Mouse (Mus musculus) midbrain, embryonic 16.5 days (tissue): Measurements from ENCODE around the gene Hyal1. TPM values are rescaled to one million over a fixed set of nuclear protein-coding genes. Genes with fewer than 3 reads are reported as not detected.
A peak's percentile ranks its signal among the peaks of the same experiment; 100 is the strongest.
"Not testable (repeated sequence)": the region's sequence is repeated elsewhere in the genome, so short reads cannot be mapped to it uniquely, and the experiment has no call there.

ENCODE experiments used
- ATAC-seq: fragments of 200-750 bp; cut with Nextera tagmentation; 2 replicates; pipeline ENCODE4 v1.8.0; 2017; ENCODE audit warnings: moderate TSS enrichment
- H3K27ac ChIP-seq: fragments of 300-500 bp; sonication (generic); 2 replicates; pipeline ENCODE4 v1.5.1; 2014; ENCODE audit warnings: mild to moderate bottlenecking, low read length, mixed read lengths
- H3K27me3 ChIP-seq: fragments of 300-500 bp; sonication (generic); 2 replicates; pipeline ENCODE4 v1.6.1; 2014; ENCODE audit warnings: low read depth, low read length, mixed read lengths; ENCODE audit not compliant: control insufficient read depth, insufficient read depth
- H3K36me3 ChIP-seq: fragments of 300-500 bp; sonication (generic); 2 replicates; pipeline ENCODE4 v1.6.1; 2014; ENCODE audit warnings: mild to moderate bottlenecking, low read length, moderate library complexity, mixed read lengths; ENCODE audit not compliant: control insufficient read depth, insufficient read depth
- H3K4me1 ChIP-seq: fragments of 300-500 bp; sonication (generic); 2 replicates; pipeline ENCODE4 v1.6.1; 2014; ENCODE audit warnings: mild to moderate bottlenecking, low read length, mixed read lengths; ENCODE audit not compliant: control insufficient read depth, insufficient read depth
- H3K4me2 ChIP-seq: fragments of 300-500 bp; sonication (generic); 2 replicates; pipeline ENCODE4 v1.6.1; 2014; ENCODE audit warnings: mild to moderate bottlenecking, low read length, mixed read lengths
- H3K4me3 ChIP-seq: fragments of 300-500 bp; sonication (generic); 2 replicates; pipeline ENCODE4 v1.5.1; 2014; ENCODE audit warnings: low read depth, mild to moderate bottlenecking, low read length, moderate library complexity, mixed read lengths
- H3K9ac ChIP-seq: fragments of 300-500 bp; sonication (generic); 2 replicates; pipeline ENCODE4 v1.6.1; 2014; ENCODE audit warnings: low read depth, low read length, mixed read lengths
- H3K9me3 ChIP-seq: fragments of 300-500 bp; sonication (generic); replicated peaks from 2 replicates; pipeline ENCODE4 v1.6.1; 2014; ENCODE audit warnings: mild to moderate bottlenecking, low read length, mixed read lengths; ENCODE audit not compliant: control insufficient read depth, poor library complexity, severe bottlenecking
- WGBS: fragments of 180-500 bp; shearing (Covaris S2); extraction: QIAGEN DNeasy Blood & Tissue Kit; methylation state at CpG from one replicate; pipeline ENCODE4 v1.1.7; 2014; 5-methylcytosine and 5-hydroxymethylcytosine counted together
- polyA plus RNA-seq: library from polyadenylated mRNA; unstranded; fragments of >200 nt; fragmentation: Nextera tagmentation; extraction: Ambion mirVana; gene quantifications from 2 replicates; pipeline ENCODE4 v1.2.1, GENCODE M21; 2015

Gene Hyal1
- polyA plus RNA-seq, 1 experiment from 2014 or later = 7.2 TPM

DNA sequence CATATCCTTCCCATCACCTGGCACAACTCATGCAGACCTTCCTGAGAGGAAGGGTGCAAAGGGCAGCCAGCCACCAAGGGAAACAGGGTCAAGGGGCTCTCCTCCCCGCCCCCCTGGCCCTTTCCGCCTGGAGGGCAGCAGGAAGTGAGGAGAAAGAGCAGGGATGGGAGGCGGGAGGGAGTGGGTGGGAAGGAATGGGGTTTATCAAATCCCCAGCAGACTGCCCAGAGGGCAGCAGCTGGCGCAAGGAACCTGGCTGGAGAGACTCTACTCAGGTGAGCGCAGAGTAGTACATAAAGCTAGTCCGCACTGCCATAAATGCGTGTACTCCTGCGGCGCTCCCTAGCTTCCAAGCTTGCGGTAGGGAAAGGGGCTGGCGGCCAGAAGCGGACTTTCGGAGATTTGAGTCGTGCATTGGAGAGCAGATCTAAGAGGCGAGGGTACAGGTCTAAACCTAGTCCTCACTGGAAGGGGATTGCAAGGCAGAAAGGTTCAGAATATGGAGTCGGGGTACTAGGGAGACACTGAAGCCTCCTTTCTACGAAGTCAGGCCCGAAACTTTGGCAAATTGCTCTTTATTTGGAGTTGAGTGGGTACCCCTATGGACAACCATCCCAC lies 8.9 kb upstream of the Hyal1 start, which contains the start of gene Hyal2:
Hyal2 (plus strand) TSS at position 244 of the 618 bp plus-strand sequence.
- no peak for ATAC-seq

DNA sequence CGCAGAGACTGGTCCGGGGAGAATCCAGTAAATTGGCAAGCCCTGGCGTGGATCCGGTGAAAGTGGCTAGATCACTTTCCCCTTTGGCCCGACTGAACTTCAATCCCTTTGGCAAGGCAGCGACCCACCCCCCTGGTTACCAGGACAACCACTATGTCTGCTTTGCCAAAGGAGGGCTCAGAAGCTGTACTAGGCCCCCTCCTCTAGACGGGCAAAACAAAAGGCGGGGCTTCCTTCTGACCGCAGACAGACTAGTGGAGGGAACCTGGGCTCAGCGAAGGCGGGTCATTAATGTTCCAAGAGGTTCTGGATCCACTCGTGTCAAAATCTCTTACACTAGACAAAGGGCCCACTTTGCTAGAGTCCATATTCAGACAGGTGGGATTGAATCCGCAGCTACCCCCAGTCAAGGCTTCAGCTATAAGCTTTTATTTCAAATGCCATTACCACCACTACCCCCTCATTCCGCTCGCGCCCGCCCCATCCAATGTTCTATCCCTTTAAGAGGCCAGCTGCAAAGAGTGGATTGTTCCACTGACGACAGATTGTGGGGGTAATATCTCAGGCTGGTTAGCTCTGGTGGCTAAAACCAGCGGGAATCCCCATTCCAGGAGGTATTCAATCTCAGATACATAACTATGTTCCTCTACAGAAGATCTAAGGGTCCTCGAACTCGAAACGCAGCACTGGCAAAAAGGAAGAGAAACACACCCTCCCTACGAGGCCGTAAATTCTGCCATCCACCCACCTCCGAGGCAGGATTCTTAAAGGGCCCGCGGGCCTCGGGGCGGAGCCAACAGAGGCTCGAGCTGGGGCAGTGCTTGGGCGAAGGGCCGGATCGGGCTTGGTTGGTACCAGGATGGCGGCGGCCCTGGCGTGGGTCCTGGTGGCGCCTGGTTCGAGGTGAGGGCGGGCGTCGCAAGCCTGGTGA lies 8.1 kb upstream of the Hyal1 start:
- H3K36me3 ChIP-seq = peaks cover 10% of the 10 kb centered on the region; the same call in 1 of the 2 replicates
- peak overlapping the region; percentile 92 for H3K27ac ChIP-seq
- ATAC-seq = peak; percentile 90
- H3K4me3 ChIP-seq = peak overlapping the region; percentile 84
- no peaks in the 10 kb centered on the region for H3K27me3 ChIP-seq
- under 1% methylated on average over 41 of the region's 41 CpGs for WGBS
- H3K4me1 ChIP-seq = peaks cover 44% of the 10 kb centered on the region
- no peaks in the 10 kb centered on the region for H3K9me3 ChIP-seq
- H3K4me2 ChIP-seq = peak overlapping the region; percentile 93
- peak overlapping the region; percentile 88 for H3K9ac ChIP-seq

More for the DNA sequence above, 8.9 kb upstream of the Hyal1 start, which contains the start of gene Hyal2:
- 5% methylated on average over 18 of the region's 18 CpGs for WGBS
- Histone ChIP-seq H3K36me3 (peaks cover 9% of the 10 kb centered on the region; the same call in 1 of the 2 replicates), H3K9me3 (no peaks in the 10 kb centered on the region), H3K9ac (peak within 1 kb of the TSS; percentile 88), H3K4me3 (peak within 1 kb of the TSS; percentile 84), H3K27me3 (no peaks in the 10 kb centered on the region), H3K4me2 (peak within 1 kb of the TSS; percentile 93), H3K4me1 (peaks cover 46% of the 10 kb centered on the region), H3K27ac (peak within 1 kb of the TSS; percentile 92)

- H3K9ac ChIP-seq = peak overlapping the region; percentile 88
- WGBS = under 1% methylated on average over 23 of the region's 23 CpGs
Observed at GRCm38 (mm10) chr9:107569270-107569669, 7.5 kb upstream of the Hyal1 start.

GRCm38 (mm10) chr9:107570016-107570415 lies 6.7 kb upstream of the Hyal1 start:
- Histone ChIP-seq H3K4me3 (peak overlapping the region; percentile 84), H3K4me1 (peaks cover 36% of the 10 kb centered on the region), H3K36me3 (peaks cover 14% of the 10 kb centered on the region; the same call in 1 of the 2 replicates), H3K4me2 (peak overlapping the region; percentile 93), H3K27ac (peak overlapping the region; percentile 92), H3K9me3 (no peaks in the 10 kb centered on the region), H3K27me3 (no peaks in the 10 kb centered on the region), H3K9ac (peak overlapping the region; percentile 88)
- WGBS = 42% methylated on average over 13 of the region's 13 CpGs
- no peak for ATAC-seq

More at GRCm38 (mm10) chr9:107569270-107569669, 7.5 kb upstream of the Hyal1 start:
- ATAC-seq = peak; percentile 16
- Histone ChIP-seq H3K4me3 (peak overlapping the region; percentile 84), H3K27ac (peak overlapping the region; percentile 92), H3K4me2 (peak overlapping the region; percentile 93), H3K9me3 (no peaks in the 10 kb centered on the region), H3K4me1 (peaks cover 37% of the 10 kb centered on the region), H3K36me3 (peaks cover 12% of the 10 kb centered on the region; the same call in 1 of the 2 replicates), H3K27me3 (no peaks in the 10 kb centered on the region)

DNA sequence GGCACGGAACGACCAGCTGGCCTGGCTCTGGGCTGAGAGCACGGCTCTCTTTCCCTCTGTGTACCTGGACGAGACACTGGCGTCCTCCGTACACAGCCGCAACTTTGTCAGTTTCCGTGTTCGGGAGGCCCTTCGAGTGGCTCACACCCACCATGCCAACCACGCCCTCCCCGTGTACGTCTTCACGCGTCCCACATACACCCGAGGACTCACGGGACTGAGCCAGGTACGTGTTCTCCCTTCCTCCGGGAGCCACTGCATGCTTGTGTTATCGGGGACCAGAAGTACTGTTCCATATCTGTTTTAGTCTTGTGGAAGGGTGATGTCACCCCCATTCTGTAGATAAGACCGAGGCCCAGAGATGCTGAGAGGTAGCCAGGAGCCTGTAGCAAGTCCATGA lies 5.9 kb upstream of the Hyal1 start:
- Histone ChIP-seq H3K36me3 (peaks cover 14% of the 10 kb centered on the region; the same call in 1 of the 2 replicates), H3K4me2 (peak overlapping the region; percentile 93), H3K9ac (no peak overlapping the region), H3K9me3 (no peaks in the 10 kb centered on the region), H3K4me1 (peaks cover 36% of the 10 kb centered on the region), H3K27me3 (no peaks in the 10 kb centered on the region), H3K4me3 (peak overlapping the region; percentile 84), H3K27ac (no peak overlapping the region)
- no peak for ATAC-seq
- 94% methylated on average over 21 of the region's 21 CpGs for WGBS

DNA sequence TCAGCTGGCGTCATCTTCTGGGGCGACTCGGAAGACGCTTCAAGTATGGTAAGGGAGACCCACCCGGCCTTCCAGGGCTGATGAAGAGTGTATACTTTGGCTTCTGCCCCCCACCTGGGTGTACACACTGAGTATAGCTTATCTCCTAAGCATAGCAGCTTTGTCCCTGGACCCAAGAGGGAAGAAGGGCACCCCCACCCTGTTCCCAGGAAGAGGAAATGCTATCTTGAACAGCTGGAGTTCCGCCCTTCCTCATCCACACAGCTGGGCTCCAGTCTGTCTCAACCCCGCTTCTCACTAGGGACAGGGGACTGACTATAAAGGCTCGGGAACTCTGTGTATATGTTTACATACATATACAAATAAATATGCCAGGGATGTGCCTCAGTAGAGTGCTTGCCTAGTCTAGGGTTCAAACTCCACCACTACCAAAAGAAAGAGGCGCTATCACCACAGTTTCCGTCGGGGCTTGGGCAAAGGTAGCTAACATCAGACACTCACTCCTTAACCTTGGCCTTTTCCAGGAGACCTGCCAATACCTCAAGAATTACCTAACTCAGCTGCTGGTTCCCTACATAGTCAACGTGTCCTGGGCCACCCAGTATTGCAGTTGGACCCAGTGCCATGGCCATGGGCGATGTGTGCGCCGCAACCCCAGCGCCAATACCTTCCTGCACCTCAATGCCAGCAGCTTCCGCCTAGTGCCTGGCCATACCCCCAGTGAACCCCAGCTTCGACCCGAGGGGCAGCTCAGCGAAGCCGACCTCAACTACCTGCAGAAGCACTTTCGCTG lies 5.0 kb upstream of the Hyal1 start:
- H3K4me1 ChIP-seq = peaks cover 36% of the 10 kb centered on the region
- WGBS = 96% methylated on average over 22 of the region's 22 CpGs
- H3K27ac ChIP-seq = no peak overlapping the region
- no peaks in the 10 kb centered on the region for H3K9me3 ChIP-seq
- peaks cover 14% of the 10 kb centered on the region; the same call in 1 of the 2 replicates for H3K36me3 ChIP-seq
- H3K27me3 ChIP-seq = no peaks in the 10 kb centered on the region
- H3K4me3 ChIP-seq = no peak overlapping the region
- no peak for ATAC-seq
- no peak overlapping the region for H3K9ac ChIP-seq
- no peak overlapping the region; the same call in 1 of the 2 replicates for H3K4me2 ChIP-seq

GRCm38 (mm10) chr9:107572327-107572662 lies 4.4 kb upstream of the Hyal1 start:
- Histone ChIP-seq H3K27me3 (no peaks in the 10 kb centered on the region), H3K9me3 (no peaks in the 10 kb centered on the region), H3K27ac (no peak overlapping the region), H3K9ac (no peak overlapping the region), H3K4me3 (no peak overlapping the region), H3K4me1 (peaks cover 33% of the 10 kb centered on the region), H3K4me2 (no peak overlapping the region), H3K36me3 (peaks cover 14% of the 10 kb centered on the region; the same call in 1 of the 2 replicates)
- no peak for ATAC-seq
- WGBS = 94% methylated on average over 2 of the region's 2 CpGs

- 79% methylated on average over 6 of the region's 6 CpGs for WGBS
- Histone ChIP-seq H3K36me3 (peaks cover 14% of the 10 kb centered on the region; the same call in 1 of the 2 replicates), H3K4me1 (peaks cover 22% of the 10 kb centered on the region)
- not testable (repeated sequence) for H3K9me3 ChIP-seq, H3K9ac ChIP-seq, ATAC-seq, H3K4me2 ChIP-seq, H3K27ac ChIP-seq, H3K4me3 ChIP-seq, H3K27me3 ChIP-seq
Observed at GRCm38 (mm10) chr9:107573774-107574173, 3.0 kb upstream of the Hyal1 start.
